Mouse (Mus musculus) kidney, embryonic 16.5 days (tissue): ENCODE measurements around the gene Btbd35f21. TPM values are rescaled to one million over a fixed set of nuclear protein-coding genes. Genes with fewer than 3 reads are reported as not detected.
"Not testable (repeated sequence)": the region's sequence is repeated elsewhere in the genome, so short reads cannot be mapped to it uniquely, and the experiment has no call there.

Experiments
- ATAC-seq: fragments of 200-750 bp; cut with Nextera tagmentation; 2 replicates; pipeline ENCODE4 v1.8.0; 2017; ENCODE audit warnings: moderate TSS enrichment; ENCODE audit not compliant: low FRiP score, low TSS enrichment
- H3K27ac ChIP-seq: fragments of 300-500 bp; sonication (generic); 2 replicates; pipeline ENCODE4 v1.5.1; 2014; ENCODE audit warnings: low read length
- H3K27me3 ChIP-seq: fragments of 300-500 bp; sonication (generic); 2 replicates; pipeline ENCODE4 v1.6.1; 2014; ENCODE audit warnings: low read length, control low read depth, mixed read lengths; ENCODE audit not compliant: insufficient read depth
- H3K36me3 ChIP-seq: fragments of 300-500 bp; sonication (generic); 2 replicates; pipeline ENCODE4 v1.6.1; 2014; ENCODE audit warnings: low read length, control low read depth, mixed read lengths; ENCODE audit not compliant: insufficient read depth
- H3K4me1 ChIP-seq: fragments of 300-500 bp; sonication (generic); 2 replicates; pipeline ENCODE4 v1.6.1; 2014; ENCODE audit warnings: low read length, control low read depth, mixed read lengths; ENCODE audit not compliant: insufficient read depth
- H3K4me2 ChIP-seq: fragments of 300-500 bp; sonication (generic); replicated peaks from 2 replicates; pipeline ENCODE4 v1.6.1; 2014; ENCODE audit warnings: low read depth, low read length
- H3K4me3 ChIP-seq: fragments of 300-500 bp; sonication (generic); 2 replicates; pipeline ENCODE4 v1.5.1; 2014; ENCODE audit warnings: mild to moderate bottlenecking, low read length
- H3K9ac ChIP-seq: fragments of 300-500 bp; sonication (generic); replicated peaks from 2 replicates; pipeline ENCODE4 v1.6.1; 2014; ENCODE audit warnings: low read length
- H3K9me3 ChIP-seq: fragments of 300-500 bp; sonication (generic); 2 replicates; pipeline ENCODE4 v1.6.1; 2016; ENCODE audit warnings: low read length, control low read depth
- WGBS: fragments of 180-500 bp; shearing (Covaris S2); extraction: QIAGEN DNeasy Blood & Tissue Kit; methylation state at CpG from one replicate; pipeline ENCODE4 v1.1.7; 2014; 5-methylcytosine and 5-hydroxymethylcytosine counted together
- polyA plus RNA-seq: library from polyadenylated mRNA; unstranded; fragments of >200 nt; fragmentation: Nextera tagmentation; extraction: Ambion mirVana; gene quantifications from 2 replicates; pipeline ENCODE4 v1.2.1, GENCODE M21; 2015

Btbd35f21 gene
- not detected in 2 replicates for polyA plus RNA-seq

DNA sequence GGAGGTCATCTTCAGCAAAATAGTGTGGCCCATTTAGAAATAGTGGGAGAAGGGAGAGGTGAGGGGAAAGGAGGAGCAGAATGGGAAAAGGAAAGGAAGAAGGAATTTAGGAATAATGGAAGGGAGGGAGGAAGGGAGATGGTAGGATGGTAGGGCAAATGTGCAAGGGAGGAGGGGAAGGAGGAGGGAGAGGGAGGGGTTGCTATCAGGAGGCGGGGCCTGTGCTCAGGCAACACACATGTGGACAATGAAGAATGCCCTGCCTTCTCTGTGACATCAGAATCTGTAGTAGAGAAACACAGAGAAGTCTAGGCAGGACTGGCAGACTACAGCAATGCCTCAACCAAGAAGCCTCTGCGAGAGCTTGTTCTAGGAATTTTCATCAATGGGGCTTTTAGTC lies at the start of gene Btbd35f21:
Btbd35f21 (plus strand) TSS at position 301 of the 400 bp plus-strand sequence.
- not testable (repeated sequence) for H3K27ac ChIP-seq, H3K4me2 ChIP-seq, H3K4me1 ChIP-seq, H3K9me3 ChIP-seq, H3K36me3 ChIP-seq, H3K4me3 ChIP-seq, H3K27me3 ChIP-seq, H3K9ac ChIP-seq, ATAC-seq
- no CpG with 5 or more reads among the region's 2 CpGs for WGBS

Other genes with a start within 250 kb of the Btbd35f21 start
- gene Btbd35f1, start 166.1 kb upstream of the Btbd35f21 start, polyA plus RNA-seq, result not detected in 2 replicates
- not detected in 2 replicates for gene Gm5926, start 75.4 kb upstream of the Btbd35f21 start, polyA plus RNA-seq
- not detected in 2 replicates for gene Btbd35f30, start 168.5 kb downstream of the Btbd35f21 start, polyA plus RNA-seq
- not detected in 2 replicates for gene Gm21789, start 215.7 kb downstream of the Btbd35f21 start, polyA plus RNA-seq
- gene Btbd35f5, start 247.8 kb downstream of the Btbd35f21 start, polyA plus RNA-seq, result not detected in 2 replicates